Mouse (Mus musculus): ENCODE measurements around the gene Nme1. TPM values are rescaled to one million over a fixed set of nuclear protein-coding genes. Genes with fewer than 3 reads are reported as not detected.

Nme1 gene
- polyA plus RNA-seq, 1 experiment from 2014 or later: 58.4 TPM

DNA sequence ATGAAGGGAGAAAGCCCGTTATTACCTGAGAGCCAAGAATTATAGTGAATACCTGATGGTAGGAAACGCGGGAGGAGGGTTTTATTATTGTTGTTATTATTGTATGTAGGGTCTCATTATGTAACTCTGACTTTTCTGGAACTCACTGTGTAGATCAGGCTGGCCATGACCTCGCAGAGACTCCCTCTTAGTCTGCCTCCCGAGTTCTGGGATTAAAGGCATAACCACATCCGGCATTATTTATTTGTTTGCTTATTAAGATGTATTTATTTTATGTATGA, 467 bp upstream of the Nme1 start:
- ChIA-PET POLR2A (interaction anchor here (0.7 kb wide), 1 partner anchor 26 kb away, joined by 3 read pairs; no protein-coding TSS in a partner anchor), CTCF (interaction anchor here (0.8 to 1.2 kb wide), 4 partner anchors 10 to 123 kb away, joined by 3 to 5 read pairs (median 3); no protein-coding TSS in a partner anchor)
- in situ Hi-C loops (cut with MboI; ENCODE audit: low pct_unique_long_range_greater_than_20kb): no loop called here
- TF ChIP-seq CTCF (IDR thresholded peaks at IDR 0.05): no peak
- ATAC-seq (no peak), DNase-seq (ENCODE audit: low read depth, low spot score) (no peak)
- H3K27me3 ChIP-seq: no peaks in the 10 kb centered on the region

- in situ Hi-C loops (cut with MboI; ENCODE audit: low pct_unique_long_range_greater_than_20kb): no loop called here
- ATAC-seq (no peak), DNase-seq (ENCODE audit: low read depth, low spot score) (no peak)
Measured at GRCm38 (mm10) chr11:93967381-93967780, 940 bp downstream of the Nme1 start.

GRCm38 (mm10) chr11:93965391-93965790, 2.9 kb downstream of the Nme1 start:
- CTCF ChIA-PET: no interaction called here
- H3K27me3 ChIP-seq: no peaks in the 10 kb centered on the region
- POLR2A ChIA-PET: interaction anchor here (0.6 kb wide), 1 partner anchor 31 kb away, joined by 3 read pairs; the partner anchor contains the start of gene Spag9
- TF ChIP-seq CTCF (IDR thresholded peaks at IDR 0.05): no peak
- DNase-seq (ENCODE audit: low read depth, low spot score): no peak
- in situ Hi-C loops (cut with MboI; ENCODE audit: low pct_unique_long_range_greater_than_20kb): no loop called here
- no peak for ATAC-seq

More at GRCm38 (mm10) chr11:93967381-93967780, 940 bp downstream of the Nme1 start:
- CTCF ChIA-PET: no interaction called here
- no peak for TF ChIP-seq CTCF (IDR thresholded peaks at IDR 0.05)
- no peaks in the 10 kb centered on the region for H3K27me3 ChIP-seq
- POLR2A ChIA-PET: no interaction called here

- in situ Hi-C loops (cut with MboI; ENCODE audit: low pct_unique_long_range_greater_than_20kb): no loop called here
Measured at GRCm38 (mm10) chr11:93963013-93963412, 5.3 kb downstream of the Nme1 start.

GRCm38 (mm10) chr11:93961482-93961881, 6.8 kb downstream of the Nme1 start:
- ATAC-seq (no peak), DNase-seq (ENCODE audit: low read depth, low spot score) (no peak)
- in situ Hi-C loops (cut with MboI; ENCODE audit: low pct_unique_long_range_greater_than_20kb): no loop called here
- ChIA-PET CTCF (no interaction called here), POLR2A (no interaction called here)
- no peak for TF ChIP-seq CTCF (IDR thresholded peaks at IDR 0.05)
- H3K27me3 ChIP-seq: no peaks in the 10 kb centered on the region

More at GRCm38 (mm10) chr11:93963013-93963412, 5.3 kb downstream of the Nme1 start:
- ATAC-seq (no peak), DNase-seq (ENCODE audit: low read depth, low spot score) (no peak)
- no peak for TF ChIP-seq CTCF (IDR thresholded peaks at IDR 0.05)
- no peaks in the 10 kb centered on the region for H3K27me3 ChIP-seq
- POLR2A ChIA-PET: no interaction called here
- CTCF ChIA-PET: no interaction called here

DNA sequence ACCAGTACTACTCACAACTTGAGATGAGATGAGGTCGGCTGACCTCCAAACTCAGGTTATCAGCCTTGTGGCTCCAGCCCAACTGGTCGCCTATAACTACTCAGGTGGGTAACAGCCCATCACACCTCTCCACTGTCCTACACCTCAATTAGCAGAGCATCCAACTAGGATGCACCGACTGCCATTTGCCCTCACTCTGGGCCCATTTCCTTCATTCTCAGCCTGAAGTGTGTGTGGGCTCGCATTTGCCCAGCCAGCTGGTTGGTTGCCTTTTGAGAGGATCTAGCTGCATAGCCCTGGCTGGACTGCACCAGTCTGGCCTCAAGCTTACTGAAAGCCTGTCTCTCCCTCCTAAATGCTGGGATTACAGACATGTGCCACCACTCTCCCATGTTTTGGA, 10.6 kb downstream of the Nme1 start:
- in situ Hi-C loops (cut with MboI; ENCODE audit: low pct_unique_long_range_greater_than_20kb): no loop called here
- ChIA-PET CTCF (no interaction called here), POLR2A (no interaction called here)
- no peak for DNase-seq (ENCODE audit: low read depth, low spot score)
- no peak for ATAC-seq
- no peaks in the 10 kb centered on the region for H3K27me3 ChIP-seq
- no peak for TF ChIP-seq CTCF (IDR thresholded peaks at IDR 0.05)

GRCm38 (mm10) chr11:93957031-93957555, 11.2 kb downstream of the Nme1 start:
- no peak for TF ChIP-seq CTCF (IDR thresholded peaks at IDR 0.05)
- ATAC-seq: no peak
- no peaks in the 10 kb centered on the region for H3K27me3 ChIP-seq
- POLR2A ChIA-PET: interaction anchor here (0.6 kb wide), 1 partner anchor 47 kb away, joined by 4 read pairs; no protein-coding TSS in a partner anchor
- no peak for DNase-seq (ENCODE audit: low read depth, low spot score)
- CTCF ChIA-PET: no interaction called here
- in situ Hi-C loops (cut with MboI; ENCODE audit: low pct_unique_long_range_greater_than_20kb): no loop called here

GRCm38 (mm10) chr11:93956159-93956558, 12.2 kb downstream of the Nme1 start, which contains the start of gene Nme2:
Gene Nme2, minus strand, starts transcription at chr11:93956259.
- DNase-seq (ENCODE audit: low read depth, low spot score) (no peak), ATAC-seq (no peak)
- ChIA-PET POLR2A (interaction anchor here (0.6 to 1.0 kb wide), 2 partner anchors 15 to 79 kb away, joined by 3 to 5 read pairs; no protein-coding TSS in a partner anchor), CTCF (no interaction called here)
- no peaks in the 10 kb centered on the region for H3K27me3 ChIP-seq
- TF ChIP-seq CTCF (IDR thresholded peaks at IDR 0.05): no peak
- in situ Hi-C loops (cut with MboI; ENCODE audit: low pct_unique_long_range_greater_than_20kb): no loop called here

DNA sequence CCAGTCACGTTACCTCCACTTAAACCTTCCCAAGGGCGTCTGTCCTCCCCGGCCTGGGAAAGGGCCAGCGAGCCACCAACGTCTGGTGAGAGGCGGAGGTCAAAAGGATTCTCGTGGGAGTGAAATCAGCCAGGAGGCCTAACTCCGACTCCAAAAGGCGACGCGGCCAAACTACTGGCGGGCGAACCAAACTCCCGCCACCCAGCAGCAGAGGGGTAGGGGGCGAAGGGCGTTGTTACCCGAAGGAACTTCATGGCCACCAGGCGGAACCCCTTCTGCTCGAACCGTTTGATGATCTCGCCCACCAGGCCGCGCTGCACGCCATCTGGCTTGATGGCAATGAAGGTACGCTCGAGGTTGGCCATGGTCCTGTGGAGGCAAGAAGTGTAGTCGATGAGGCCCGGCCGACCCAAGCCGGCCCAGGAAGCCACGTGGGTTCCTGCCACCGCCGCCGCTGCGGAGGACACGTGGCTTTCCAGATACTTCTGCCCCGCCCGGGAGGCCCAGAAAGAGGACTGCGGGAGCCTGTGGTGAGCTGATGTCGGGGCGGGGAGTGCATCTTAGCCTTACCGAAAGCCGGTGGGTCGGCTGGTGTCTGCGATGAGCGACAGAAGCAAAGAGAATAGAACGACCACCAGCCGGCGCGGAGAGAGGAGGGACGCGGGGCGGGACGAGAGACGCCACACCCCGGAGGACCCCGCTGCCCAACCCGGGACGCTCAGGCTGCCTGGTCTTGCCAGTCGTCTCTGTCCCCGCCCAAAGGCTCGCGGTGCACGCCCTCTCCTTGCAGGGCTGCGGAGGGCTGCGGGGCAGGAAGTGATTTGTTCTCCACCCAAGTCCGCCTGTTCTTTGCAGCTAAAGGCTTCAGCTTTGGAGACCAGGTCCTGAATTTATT, 12.8 kb downstream of the Nme1 start:
- CTCF ChIA-PET: no interaction called here
- POLR2A ChIA-PET: interaction anchor here (0.6 to 1.0 kb wide), 2 partner anchors 15 to 79 kb away, joined by 3 to 5 read pairs; no protein-coding TSS in a partner anchor
- TF ChIP-seq CTCF (IDR thresholded peaks at IDR 0.05): no peak
- in situ Hi-C loops (cut with MboI; ENCODE audit: low pct_unique_long_range_greater_than_20kb): no loop called here
- DNase-seq (ENCODE audit: low read depth, low spot score) (peak; percentile 48), ATAC-seq (peak; percentile 98)
- H3K27me3 ChIP-seq: no peaks in the 10 kb centered on the region

GRCm38 (mm10) chr11:93954738-93955255, 13.5 kb downstream of the Nme1 start:
- in situ Hi-C loops (cut with MboI; ENCODE audit: low pct_unique_long_range_greater_than_20kb): no loop called here
- POLR2A ChIA-PET: no interaction called here
- CTCF ChIA-PET: no interaction called here
- DNase-seq (ENCODE audit: low read depth, low spot score): no peak
- peak; percentile 0 for ATAC-seq
- TF ChIP-seq CTCF (IDR thresholded peaks at IDR 0.05): no peak
- no peaks in the 10 kb centered on the region for H3K27me3 ChIP-seq

- ChIA-PET CTCF (no interaction called here), POLR2A (no interaction called here)
- in situ Hi-C loops (cut with MboI; ENCODE audit: low pct_unique_long_range_greater_than_20kb): no loop called here
- DNase-seq (ENCODE audit: low read depth, low spot score): no peak
- TF ChIP-seq CTCF (IDR thresholded peaks at IDR 0.05): no peak
- no peaks in the 10 kb centered on the region for H3K27me3 ChIP-seq
- no peak for ATAC-seq
Measured at GRCm38 (mm10) chr11:93952376-93952775, 15.9 kb downstream of the Nme1 start.

All from Patski (cell line).